Mouse (Mus musculus): Measurements from ENCODE around the gene Grid2. TPM values are rescaled to one million over a fixed set of nuclear protein-coding genes. Genes with fewer than 3 reads are reported as not detected.

Grid2 gene
- polyA plus RNA-seq, 1 experiment from 2014 or later: 0.08 TPM

- no peak for DNase-seq (ENCODE audit: low spot score)
- Histone ChIP-seq H3K9ac (ENCODE audit: low read depth, low read length) (no peak overlapping the region), H3K36me3 (ENCODE audit: control insufficient read depth, insufficient read depth, low read length) (no peaks in the 10 kb centered on the region), H3K4me3 (ENCODE audit: low read depth, low read length) (no peak overlapping the region), H3K27me3 (replicated peaks; ENCODE audit: control insufficient read depth, insufficient read depth, low read length) (no peaks in the 10 kb centered on the region), H3K4me2 (no peak overlapping the region), H3K27ac (ENCODE audit: low read depth, low read length) (no peak overlapping the region), H3K4me1 (replicated peaks; ENCODE audit: control insufficient read depth, insufficient read depth, low read length) (no peaks in the 10 kb centered on the region), H3K9me3 (ENCODE audit: control insufficient read depth, low read length) (no peaks in the 10 kb centered on the region)
- WGBS: 78% methylated on average over 2 of the region's 2 CpGs
- no peak for ATAC-seq (replicated peaks; ENCODE audit: low FRiP score)
These were observed 1341.2 kb downstream of the Grid2 start for GRCm38 (mm10) chr6:64596835-64597234.

GRCm38 (mm10) chr6:64598144-64598561, 1342.5 kb downstream of the Grid2 start:
- Histone ChIP-seq H3K9ac (ENCODE audit: low read depth, low read length) (no peak overlapping the region), H3K27ac (ENCODE audit: low read depth, low read length) (no peak overlapping the region), H3K4me3 (ENCODE audit: low read depth, low read length) (no peak overlapping the region), H3K4me2 (no peak overlapping the region), H3K27me3 (replicated peaks; ENCODE audit: control insufficient read depth, insufficient read depth, low read length) (no peaks in the 10 kb centered on the region), H3K4me1 (replicated peaks; ENCODE audit: control insufficient read depth, insufficient read depth, low read length) (no peaks in the 10 kb centered on the region), H3K36me3 (ENCODE audit: control insufficient read depth, insufficient read depth, low read length) (no peaks in the 10 kb centered on the region), H3K9me3 (ENCODE audit: control insufficient read depth, low read length) (no peaks in the 10 kb centered on the region)
- 43% methylated on average over 4 of the region's 4 CpGs for WGBS
- DNase-seq (ENCODE audit: low spot score) (no peak), ATAC-seq (replicated peaks; ENCODE audit: low FRiP score) (no peak)

DNA sequence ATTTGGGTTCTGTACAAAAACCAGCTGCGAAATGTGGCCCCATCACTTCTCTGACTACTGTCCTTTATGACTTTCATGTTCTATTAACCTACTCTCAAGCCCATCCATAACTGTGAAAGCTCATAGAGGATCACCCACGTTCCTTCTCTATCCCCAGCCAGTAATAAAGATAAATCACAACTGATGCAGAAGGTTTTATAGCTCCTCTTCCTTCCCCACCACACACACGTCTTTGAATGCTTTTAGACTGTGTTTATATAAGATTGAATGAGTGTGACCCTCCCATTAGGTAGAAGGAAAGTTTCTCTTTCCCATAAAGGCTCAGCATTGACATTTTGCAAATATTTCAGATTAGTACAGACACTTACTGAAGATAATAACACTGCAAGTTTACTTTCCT, 1350.1 kb downstream of the Grid2 start:
- no peaks in the 10 kb centered on the region for H3K4me1 ChIP-seq (replicated peaks; ENCODE audit: control insufficient read depth, insufficient read depth, low read length)
- no peak overlapping the region for H3K27ac ChIP-seq (ENCODE audit: low read depth, low read length)
- ATAC-seq (replicated peaks; ENCODE audit: low FRiP score) (no peak), DNase-seq (ENCODE audit: low spot score) (no peak)
- WGBS: 48% methylated on average over 3 of the region's 3 CpGs
- H3K36me3 ChIP-seq (ENCODE audit: control insufficient read depth, insufficient read depth, low read length): no peaks in the 10 kb centered on the region
- H3K9me3 ChIP-seq (ENCODE audit: control insufficient read depth, low read length): no peaks in the 10 kb centered on the region
- H3K4me3 ChIP-seq (ENCODE audit: low read depth, low read length): no peak overlapping the region
- no peaks in the 10 kb centered on the region for H3K27me3 ChIP-seq (replicated peaks; ENCODE audit: control insufficient read depth, insufficient read depth, low read length)
- no peak overlapping the region for H3K4me2 ChIP-seq
- no peak overlapping the region for H3K9ac ChIP-seq (ENCODE audit: low read depth, low read length)

DNA sequence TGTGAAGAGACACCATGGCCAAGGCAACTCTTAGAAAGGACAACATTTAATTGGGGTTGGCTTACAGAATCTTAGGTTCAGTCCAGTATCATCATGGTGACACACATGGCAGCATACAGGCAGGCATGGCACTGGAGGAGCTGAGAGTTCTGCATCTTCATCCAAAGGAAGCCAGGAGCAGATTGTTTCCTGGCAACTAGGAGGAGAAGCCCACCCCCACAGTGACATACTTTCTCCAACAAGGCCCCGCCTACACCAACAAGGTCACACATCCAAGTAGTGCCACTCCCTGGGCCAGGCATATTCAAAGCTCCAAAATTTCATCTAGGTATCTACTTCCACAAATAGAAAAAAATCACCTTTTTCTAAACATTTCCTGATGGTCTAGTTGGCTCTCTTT, 1351.4 kb downstream of the Grid2 start:
- H3K9me3 ChIP-seq (ENCODE audit: control insufficient read depth, low read length): no peaks in the 10 kb centered on the region
- H3K9ac ChIP-seq (ENCODE audit: low read depth, low read length): no peak overlapping the region
- H3K4me3 ChIP-seq (ENCODE audit: low read depth, low read length): no peak overlapping the region
- H3K4me2 ChIP-seq: no peak overlapping the region
- no peak overlapping the region for H3K27ac ChIP-seq (ENCODE audit: low read depth, low read length)
- H3K4me1 ChIP-seq (replicated peaks; ENCODE audit: control insufficient read depth, insufficient read depth, low read length): no peaks in the 10 kb centered on the region
- no peak for DNase-seq (ENCODE audit: low spot score)
- H3K36me3 ChIP-seq (ENCODE audit: control insufficient read depth, insufficient read depth, low read length): no peaks in the 10 kb centered on the region
- no peaks in the 10 kb centered on the region for H3K27me3 ChIP-seq (replicated peaks; ENCODE audit: control insufficient read depth, insufficient read depth, low read length)
- ATAC-seq (replicated peaks; ENCODE audit: low FRiP score): no peak
- 70% methylated on average over 1 of the region's 1 CpGs for WGBS

GRCm38 (mm10) chr6:64607942-64608341, 1352.3 kb downstream of the Grid2 start:
- Histone ChIP-seq H3K9ac (ENCODE audit: low read depth, low read length) (no peak overlapping the region), H3K4me2 (no peak overlapping the region), H3K9me3 (ENCODE audit: control insufficient read depth, low read length) (no peaks in the 10 kb centered on the region), H3K4me1 (replicated peaks; ENCODE audit: control insufficient read depth, insufficient read depth, low read length) (no peaks in the 10 kb centered on the region), H3K36me3 (ENCODE audit: control insufficient read depth, insufficient read depth, low read length) (no peaks in the 10 kb centered on the region), H3K4me3 (ENCODE audit: low read depth, low read length) (no peak overlapping the region), H3K27me3 (replicated peaks; ENCODE audit: control insufficient read depth, insufficient read depth, low read length) (no peaks in the 10 kb centered on the region), H3K27ac (ENCODE audit: low read depth, low read length) (no peak overlapping the region)
- DNase-seq (ENCODE audit: low spot score) (no peak), ATAC-seq (replicated peaks; ENCODE audit: low FRiP score) (no peak)
- 24% methylated on average over 1 of the region's 1 CpGs for WGBS

- Histone ChIP-seq H3K9ac (ENCODE audit: low read depth, low read length) (no peak overlapping the region), H3K4me3 (ENCODE audit: low read depth, low read length) (no peak overlapping the region), H3K4me1 (replicated peaks; ENCODE audit: control insufficient read depth, insufficient read depth, low read length) (no peaks in the 10 kb centered on the region), H3K27ac (ENCODE audit: low read depth, low read length) (no peak overlapping the region), H3K27me3 (replicated peaks; ENCODE audit: control insufficient read depth, insufficient read depth, low read length) (no peaks in the 10 kb centered on the region), H3K4me2 (no peak overlapping the region), H3K9me3 (ENCODE audit: control insufficient read depth, low read length) (no peaks in the 10 kb centered on the region), H3K36me3 (ENCODE audit: control insufficient read depth, insufficient read depth, low read length) (no peaks in the 10 kb centered on the region)
- ATAC-seq (replicated peaks; ENCODE audit: low FRiP score) (no peak), DNase-seq (ENCODE audit: low spot score) (no peak)
- WGBS: 66% methylated on average over 4 of the region's 4 CpGs
These were observed 1361.2 kb downstream of the Grid2 start for GRCm38 (mm10) chr6:64616843-64617242.

DNA sequence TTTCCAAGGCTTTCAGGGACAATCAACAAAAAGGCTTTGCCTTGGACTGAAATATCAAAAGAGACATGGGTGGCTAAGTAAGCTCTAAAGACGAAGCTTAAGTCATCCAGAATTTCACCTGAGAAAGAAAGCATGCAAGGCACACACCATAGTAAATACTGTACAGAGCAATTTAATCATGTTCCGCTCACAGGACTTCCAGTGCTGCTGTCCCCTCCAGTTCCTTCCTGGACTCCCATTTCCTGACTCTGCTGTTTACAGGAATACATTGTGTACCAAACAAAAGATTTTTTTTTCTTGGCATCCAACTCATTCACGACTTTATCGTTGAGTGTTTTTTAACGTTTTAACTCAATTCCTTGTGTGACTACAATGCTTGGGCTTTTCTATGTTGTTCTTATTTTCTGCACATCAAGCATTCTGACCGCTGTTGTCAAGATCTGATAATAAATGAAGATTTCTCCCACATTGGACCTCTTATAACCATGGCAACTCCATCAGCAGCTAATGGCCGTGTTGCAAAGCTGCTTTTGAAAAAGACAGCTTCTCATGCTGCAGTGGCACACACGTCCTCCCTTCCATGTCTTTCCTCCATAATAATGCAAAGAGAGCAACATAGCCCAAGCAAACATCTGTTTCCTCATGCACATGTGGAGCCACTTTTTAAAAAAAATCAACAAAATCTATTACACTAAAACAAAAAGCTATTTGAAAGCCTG, 1361.9 kb downstream of the Grid2 start:
- Histone ChIP-seq H3K4me1 (replicated peaks; ENCODE audit: control insufficient read depth, insufficient read depth, low read length) (no peaks in the 10 kb centered on the region), H3K9me3 (ENCODE audit: control insufficient read depth, low read length) (no peaks in the 10 kb centered on the region), H3K4me3 (ENCODE audit: low read depth, low read length) (no peak overlapping the region), H3K27ac (ENCODE audit: low read depth, low read length) (no peak overlapping the region), H3K9ac (ENCODE audit: low read depth, low read length) (no peak overlapping the region), H3K36me3 (ENCODE audit: control insufficient read depth, insufficient read depth, low read length) (no peaks in the 10 kb centered on the region), H3K4me2 (no peak overlapping the region), H3K27me3 (replicated peaks; ENCODE audit: control insufficient read depth, insufficient read depth, low read length) (no peaks in the 10 kb centered on the region)
- WGBS: 72% methylated on average over 8 of the region's 8 CpGs
- DNase-seq (ENCODE audit: low spot score): no peak
- ATAC-seq (replicated peaks; ENCODE audit: low FRiP score): no peak

DNA sequence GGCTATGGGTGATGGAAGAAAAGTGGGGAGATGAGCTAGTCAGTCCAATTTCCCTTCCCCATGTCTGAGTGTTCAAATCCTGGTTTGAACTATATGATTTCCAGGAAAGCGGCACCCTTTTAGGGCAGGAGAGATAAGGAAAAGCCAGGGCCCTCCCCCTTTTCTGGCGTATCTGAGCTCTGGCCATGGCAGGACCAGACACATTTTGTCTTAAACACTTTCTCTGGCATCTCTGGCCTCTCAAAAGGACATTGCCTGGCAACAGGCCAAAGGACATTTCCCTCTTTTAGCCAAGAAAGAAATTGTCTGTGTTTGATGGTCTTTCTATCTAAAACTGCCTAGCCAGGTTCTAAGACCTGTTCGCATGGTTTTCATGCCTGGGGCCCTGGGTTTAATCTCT, 1367.7 kb downstream of the Grid2 start:
- WGBS: 46% methylated on average over 3 of the region's 3 CpGs
- no peak overlapping the region for H3K4me3 ChIP-seq (ENCODE audit: low read depth, low read length)

GRCm38 (mm10) chr6:64647661-64648060, 1392.0 kb downstream of the Grid2 start:
- no peak overlapping the region for H3K9ac ChIP-seq (ENCODE audit: low read depth, low read length)
- H3K9me3 ChIP-seq (ENCODE audit: control insufficient read depth, low read length): no peaks in the 10 kb centered on the region
- H3K27me3 ChIP-seq (replicated peaks; ENCODE audit: control insufficient read depth, insufficient read depth, low read length): no peaks in the 10 kb centered on the region
- H3K4me1 ChIP-seq (replicated peaks; ENCODE audit: control insufficient read depth, insufficient read depth, low read length): no peaks in the 10 kb centered on the region
- no peak for ATAC-seq (replicated peaks; ENCODE audit: low FRiP score)
- no peak for DNase-seq (ENCODE audit: low spot score)
- no peak overlapping the region for H3K4me3 ChIP-seq (ENCODE audit: low read depth, low read length)
- H3K36me3 ChIP-seq (ENCODE audit: control insufficient read depth, insufficient read depth, low read length): no peaks in the 10 kb centered on the region
- H3K4me2 ChIP-seq: no peak overlapping the region
- H3K27ac ChIP-seq (ENCODE audit: low read depth, low read length): no peak overlapping the region

More for the DNA sequence above, 1367.7 kb downstream of the Grid2 start:
- Histone ChIP-seq H3K9ac (ENCODE audit: low read depth, low read length) (no peak overlapping the region), H3K4me2 (no peak overlapping the region), H3K27ac (ENCODE audit: low read depth, low read length) (no peak overlapping the region), H3K4me1 (replicated peaks; ENCODE audit: control insufficient read depth, insufficient read depth, low read length) (no peaks in the 10 kb centered on the region), H3K36me3 (ENCODE audit: control insufficient read depth, insufficient read depth, low read length) (no peaks in the 10 kb centered on the region), H3K9me3 (ENCODE audit: control insufficient read depth, low read length) (no peaks in the 10 kb centered on the region), H3K27me3 (replicated peaks; ENCODE audit: control insufficient read depth, insufficient read depth, low read length) (no peaks in the 10 kb centered on the region)
- DNase-seq (ENCODE audit: low spot score) (no peak), ATAC-seq (replicated peaks; ENCODE audit: low FRiP score) (no peak)

Data from liver, embryonic 11.5 days (tissue).